Mouse (Mus musculus): ENCODE measurements around the gene Adamts18.

GRCm38 (mm10) chr8:113723873-113724538, 124.5 kb downstream of the Adamts18 start:
- no peak for TF ChIP-seq POLR2A (IDR thresholded peaks at IDR 0.05; ENCODE audit: borderline replicate concordance, extremely low read depth, insufficient read depth, insufficient read length, poor library complexity, severe bottlenecking)
- no peak for TF ChIP-seq CTCF (IDR thresholded peaks at IDR 0.05; ENCODE audit: borderline replicate concordance, extremely low read depth, insufficient read depth, insufficient read length)
